Mouse (Mus musculus) cerebellum, postnatal 14 days (tissue): ENCODE measurements around the gene 2510009E07Rik.
"Not testable (repeated sequence)": the region's sequence is repeated elsewhere in the genome, so short reads cannot be mapped to it uniquely, and the experiment has no call there.

ENCODE experiments used
- DNase-seq, 2 experiments: peaks; one replicate each; pipeline ENCODE4 v3.0.0; 2021; ENCODE audit warnings: mixed read lengths in 2 of 2

The 2510009E07Rik gene

DNA sequence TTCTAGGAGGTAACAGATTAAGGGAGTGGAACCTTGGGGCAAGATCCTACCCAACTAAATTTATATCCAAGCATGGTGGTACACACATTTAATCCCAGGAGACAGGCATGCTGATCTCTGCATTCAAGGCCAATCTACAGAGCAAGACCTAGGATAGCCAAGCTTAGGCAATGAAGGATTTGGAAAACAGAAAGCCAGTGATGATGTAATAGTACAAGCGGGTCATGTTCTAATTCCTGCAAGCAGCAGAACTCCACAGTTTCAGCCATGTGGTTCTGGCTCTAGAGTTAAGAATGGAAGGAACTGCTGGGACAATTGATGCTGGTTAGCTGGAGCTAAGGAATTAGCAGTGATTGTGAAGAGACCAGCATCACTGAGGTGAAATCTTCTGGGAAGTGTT lies 20.8 kb downstream of the 2510009E07Rik start:
- not testable (repeated sequence) for DNase-seq

DNA sequence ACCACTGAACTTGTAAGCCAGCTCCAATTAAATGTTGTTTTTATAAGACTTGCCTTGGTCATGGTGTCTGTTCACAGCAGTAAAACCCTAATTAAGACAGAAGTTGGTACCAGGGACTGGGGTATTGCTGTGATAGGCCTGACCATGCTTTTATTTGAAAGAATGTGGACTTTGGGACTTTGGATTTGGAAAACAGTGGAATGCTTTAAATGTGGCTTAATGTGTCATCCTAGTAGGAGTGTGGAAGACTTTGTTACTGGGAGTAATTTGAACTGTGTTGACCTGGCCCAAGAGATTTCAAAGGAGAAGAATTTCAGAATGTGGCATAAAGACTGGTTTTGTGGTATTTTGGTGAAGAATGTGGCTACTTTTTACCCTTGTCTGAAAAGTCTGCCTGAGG lies 21.4 kb downstream of the 2510009E07Rik start:
- not testable (repeated sequence) for DNase-seq

DNA sequence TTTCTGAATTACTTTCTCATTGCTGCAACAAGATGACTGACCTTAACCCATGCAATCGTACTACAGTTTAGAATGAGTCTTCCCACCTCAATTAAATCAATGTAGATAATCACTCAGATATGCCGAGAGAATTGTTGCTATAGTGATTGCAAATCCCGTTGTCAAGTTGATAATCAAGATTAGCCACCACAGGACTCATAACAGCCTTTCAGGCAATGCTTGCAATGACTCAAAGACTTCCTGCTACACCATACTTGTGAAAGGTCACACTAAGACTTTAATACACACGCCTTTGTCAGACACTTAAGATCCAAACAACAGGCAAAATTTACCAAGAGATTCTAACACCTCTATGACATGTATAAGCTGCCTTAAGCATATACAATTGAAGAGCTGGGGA lies 22.6 kb downstream of the 2510009E07Rik start:
- no peak for DNase-seq

- peak; percentile 45 to 59 for DNase-seq
Measured at GRCm38 (mm10) chr16:21665423-21665986, 29.0 kb downstream of the 2510009E07Rik start.

- DNase-seq = peak; percentile 34 to 41
Measured at GRCm38 (mm10) chr16:21664633-21665363, 29.7 kb downstream of the 2510009E07Rik start.

GRCm38 (mm10) chr16:21655961-21656360 lies 38.5 kb downstream of the 2510009E07Rik start:
- DNase-seq = no peak

- DNase-seq = no peak
Measured at GRCm38 (mm10) chr16:21655291-21655690, 39.2 kb downstream of the 2510009E07Rik start.

DNA sequence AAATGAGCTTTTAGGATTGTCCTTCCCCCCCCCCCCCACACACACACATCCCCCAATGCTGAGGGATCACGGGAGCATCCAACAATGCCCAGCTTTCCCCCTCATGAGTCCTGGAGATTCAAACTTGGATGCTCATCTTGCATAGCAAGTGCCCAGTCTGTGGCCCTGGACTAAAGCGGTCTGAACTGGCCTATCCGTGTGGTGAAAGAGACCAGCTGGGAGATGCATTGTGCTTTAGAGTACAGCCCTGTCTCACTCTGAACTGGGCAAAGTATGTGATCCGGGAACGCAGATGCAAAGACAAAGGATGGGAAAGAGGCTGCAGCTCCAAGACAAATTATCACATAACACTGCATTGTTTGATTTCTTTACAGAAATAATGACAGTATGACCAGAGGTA lies 40.1 kb downstream of the 2510009E07Rik start:
- no peak for DNase-seq

GRCm38 (mm10) chr16:21653151-21653550 lies 41.3 kb downstream of the 2510009E07Rik start:
- no peak for DNase-seq

DNA sequence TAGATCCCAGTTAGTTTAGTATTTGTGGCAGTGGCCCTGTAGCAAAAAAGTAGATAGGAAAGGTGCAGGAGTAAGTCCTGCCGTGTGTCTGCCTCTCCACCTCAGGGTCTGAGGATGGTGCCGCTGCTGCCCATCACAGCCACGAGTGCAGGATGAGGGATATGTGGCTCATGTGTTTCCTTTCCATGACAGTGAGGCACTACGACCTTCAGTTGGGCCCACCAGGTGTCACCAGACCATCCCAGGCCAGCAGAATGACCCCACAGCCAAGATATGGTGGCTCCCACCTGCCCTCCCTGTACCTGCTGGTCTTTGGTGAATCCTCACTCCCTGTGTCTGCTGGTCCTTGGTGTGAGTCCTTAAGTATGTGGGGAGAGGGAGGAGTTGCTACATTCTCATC lies 43.3 kb downstream of the 2510009E07Rik start:
- DNase-seq = no peak

GRCm38 (mm10) chr16:21650289-21650688 lies 44.2 kb downstream of the 2510009E07Rik start:
- no peak for DNase-seq

DNA sequence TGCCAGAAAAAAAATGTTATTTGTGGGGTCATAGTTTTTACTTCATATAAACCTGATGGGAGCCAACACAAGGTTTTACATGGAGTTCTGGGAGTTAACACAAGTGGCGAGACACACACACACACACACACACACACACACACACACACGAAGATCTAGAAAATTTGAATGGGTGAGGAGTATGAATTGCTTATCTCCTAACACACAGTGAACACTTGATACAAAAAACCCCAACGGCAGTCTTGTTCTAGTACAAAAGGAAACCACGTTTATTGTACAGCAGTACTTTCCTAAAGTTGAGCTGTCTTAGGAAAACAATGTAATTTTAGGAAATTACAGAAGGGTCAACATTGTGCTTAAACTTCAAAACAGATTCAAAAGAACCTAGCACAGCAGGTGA lies 45.7 kb downstream of the 2510009E07Rik start:
- DNase-seq = no peak

GRCm38 (mm10) chr16:21646496-21646895 lies 48.0 kb downstream of the 2510009E07Rik start:
- DNase-seq = no peak

- peak; percentile 37 to 59 for DNase-seq
Measured at GRCm38 (mm10) chr16:21645915-21646314, 48.5 kb downstream of the 2510009E07Rik start.

- DNase-seq = no peak
Measured at GRCm38 (mm10) chr16:21644574-21644973, 49.9 kb downstream of the 2510009E07Rik start.

GRCm38 (mm10) chr16:21644066-21644561 lies 50.4 kb downstream of the 2510009E07Rik start:
- DNase-seq = no peak

DNA sequence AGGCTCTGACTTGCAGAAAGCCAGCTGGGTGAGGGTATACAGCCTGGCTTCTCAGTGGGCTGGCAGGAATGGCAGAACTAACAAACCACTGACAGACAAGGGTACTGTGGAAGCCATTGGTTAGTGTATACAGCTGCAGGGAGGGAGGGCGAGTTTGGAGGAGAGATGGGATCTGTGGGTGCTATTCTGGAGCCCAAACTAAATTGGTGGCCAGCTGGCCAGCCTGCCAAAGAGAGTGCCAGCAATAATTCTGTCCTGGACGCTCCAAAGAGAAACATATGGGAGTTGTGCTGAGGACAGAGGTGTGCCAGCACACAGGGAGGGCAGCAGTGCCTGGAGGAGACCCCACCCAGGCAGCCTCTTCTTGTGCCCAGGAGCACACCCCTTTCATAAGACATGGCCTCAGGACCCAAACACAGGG lies 50.8 kb downstream of the 2510009E07Rik start:
- peak; percentile 45 to 55 for DNase-seq

- no peak for DNase-seq
Measured at GRCm38 (mm10) chr16:21642906-21643305, 51.6 kb downstream of the 2510009E07Rik start.

DNA sequence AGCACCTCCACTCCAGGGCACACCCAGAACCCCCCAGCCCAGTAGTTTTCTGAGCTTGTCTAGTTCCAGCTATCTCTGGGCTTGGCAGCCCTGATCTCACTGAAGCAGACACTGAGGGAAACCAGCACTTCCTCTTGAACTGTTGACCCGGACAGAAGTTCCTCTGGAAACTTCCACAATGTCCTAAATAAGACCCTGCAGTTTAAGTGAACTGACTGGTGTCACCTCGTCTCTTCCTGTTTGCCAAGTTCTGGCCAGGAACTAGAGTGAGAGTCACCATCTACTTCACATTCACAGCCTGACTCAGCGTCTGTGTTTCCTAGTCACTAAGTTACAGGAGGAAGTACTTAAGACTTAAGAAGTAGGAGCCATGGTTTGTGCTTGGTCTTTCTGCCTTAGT lies 52.5 kb downstream of the 2510009E07Rik start:
- no peak for DNase-seq

GRCm38 (mm10) chr16:21640766-21641499 lies 53.5 kb downstream of the 2510009E07Rik start:
- no peak for DNase-seq

DNA sequence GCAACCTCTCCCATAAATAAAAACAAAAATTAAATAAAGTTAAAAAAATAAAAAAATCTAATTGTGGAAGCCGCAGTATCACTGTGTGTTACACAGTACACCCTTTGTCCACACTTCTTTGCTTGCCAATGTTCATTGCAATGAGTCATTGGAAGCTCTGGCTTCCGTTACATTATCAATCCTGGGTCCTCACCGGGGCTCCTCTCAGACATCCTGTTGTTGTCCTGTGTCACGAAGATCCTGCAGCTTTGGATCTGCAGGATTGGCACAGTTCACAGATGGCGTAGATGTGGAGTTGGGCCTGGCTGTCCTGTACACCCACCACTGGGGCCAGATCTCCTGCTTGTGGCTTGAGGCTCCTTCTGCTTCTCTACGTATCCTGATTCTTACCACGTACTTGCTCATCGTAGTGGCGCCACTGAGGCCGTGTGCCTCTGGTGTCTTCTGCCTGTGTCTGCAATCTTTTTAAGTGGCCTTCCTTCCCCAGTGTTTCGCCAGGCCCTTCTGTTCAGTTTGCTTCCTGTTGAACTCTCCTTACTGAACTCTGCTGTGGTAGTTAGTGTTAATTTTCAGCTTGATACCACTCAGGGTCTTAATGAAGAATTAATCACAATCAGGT lies 57.2 kb downstream of the 2510009E07Rik start:
- DNase-seq = no peak

DNA sequence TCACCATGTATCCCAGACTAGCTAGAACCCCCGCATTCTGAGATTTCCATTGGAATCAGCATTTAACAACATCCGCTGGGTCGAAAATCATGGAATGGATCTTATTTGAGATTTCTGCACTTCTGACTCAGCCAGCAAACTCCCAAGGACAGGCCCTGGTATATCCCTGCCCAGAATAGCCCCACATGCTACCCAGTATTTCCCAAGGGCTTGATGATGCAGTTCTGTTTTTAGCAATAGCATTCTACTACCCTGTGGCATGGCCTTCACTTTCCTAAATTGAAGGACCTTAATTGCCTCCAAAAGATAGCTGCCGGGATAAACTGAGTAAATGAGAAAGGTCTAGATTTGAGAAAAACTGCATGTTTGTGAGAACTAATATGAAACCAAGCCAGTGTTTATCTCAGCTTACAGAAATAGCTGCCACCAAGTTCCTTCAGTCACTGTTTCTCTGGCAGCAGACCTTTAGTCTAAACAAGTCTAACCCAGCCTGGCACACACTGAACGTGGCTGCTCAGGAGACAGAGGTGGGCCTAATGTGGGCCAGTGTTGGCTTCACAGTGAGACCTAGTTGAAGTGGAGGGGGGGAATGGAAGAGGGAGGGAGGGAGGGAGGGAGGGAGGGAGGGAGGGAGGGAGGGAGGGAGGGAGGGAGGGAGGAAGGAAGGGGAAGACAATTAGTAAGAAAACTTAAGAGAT lies 58.2 kb downstream of the 2510009E07Rik start:
- no peak for DNase-seq

DNA sequence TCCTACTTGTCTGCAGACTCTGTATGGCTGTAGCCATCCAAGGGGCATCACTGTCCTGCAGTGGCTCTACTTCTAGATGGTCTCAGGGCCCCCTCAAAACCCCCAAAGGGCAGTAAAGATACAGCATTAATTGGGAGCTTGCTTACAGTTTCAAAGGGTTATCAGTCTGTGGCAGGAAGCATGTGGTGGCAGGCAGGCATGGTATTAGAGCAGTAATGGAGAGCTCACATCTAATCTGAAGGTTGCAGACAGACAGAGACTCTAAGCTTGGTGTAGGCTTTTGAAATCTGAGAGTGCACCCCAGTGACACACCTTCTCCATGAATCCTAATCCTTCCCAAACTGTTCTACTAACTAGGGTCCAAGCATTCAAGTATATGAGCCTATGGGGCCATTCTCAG lies 60.0 kb downstream of the 2510009E07Rik start:
- no peak for DNase-seq
